Mouse (Mus musculus) mouse embryonic stem cell (cell line): ENCODE data around the gene Herc3.
"Not testable (repeated sequence)": the region's sequence is repeated elsewhere in the genome, so short reads cannot be mapped to it uniquely, and the experiment has no call there.

Experiments used
- in situ Hi-C, 2 experiments: fragments of 300-500 bp; cut with MboI; formaldehyde crosslinking; loops; 1 replicate in 1 of 2; 3 replicates in 1 of 2; pipeline ENCODE4 v1.14.3; 2019 to 2020; ENCODE audit warnings: low sequenced_read_pairs in 2 of 2, low pct_unique_long_range_greater_than_20kb in 1 of 2, mixed read lengths in 1 of 2; ENCODE audit not compliant: unreplicated experiment in 1 of 2

Herc3 gene

DNA sequence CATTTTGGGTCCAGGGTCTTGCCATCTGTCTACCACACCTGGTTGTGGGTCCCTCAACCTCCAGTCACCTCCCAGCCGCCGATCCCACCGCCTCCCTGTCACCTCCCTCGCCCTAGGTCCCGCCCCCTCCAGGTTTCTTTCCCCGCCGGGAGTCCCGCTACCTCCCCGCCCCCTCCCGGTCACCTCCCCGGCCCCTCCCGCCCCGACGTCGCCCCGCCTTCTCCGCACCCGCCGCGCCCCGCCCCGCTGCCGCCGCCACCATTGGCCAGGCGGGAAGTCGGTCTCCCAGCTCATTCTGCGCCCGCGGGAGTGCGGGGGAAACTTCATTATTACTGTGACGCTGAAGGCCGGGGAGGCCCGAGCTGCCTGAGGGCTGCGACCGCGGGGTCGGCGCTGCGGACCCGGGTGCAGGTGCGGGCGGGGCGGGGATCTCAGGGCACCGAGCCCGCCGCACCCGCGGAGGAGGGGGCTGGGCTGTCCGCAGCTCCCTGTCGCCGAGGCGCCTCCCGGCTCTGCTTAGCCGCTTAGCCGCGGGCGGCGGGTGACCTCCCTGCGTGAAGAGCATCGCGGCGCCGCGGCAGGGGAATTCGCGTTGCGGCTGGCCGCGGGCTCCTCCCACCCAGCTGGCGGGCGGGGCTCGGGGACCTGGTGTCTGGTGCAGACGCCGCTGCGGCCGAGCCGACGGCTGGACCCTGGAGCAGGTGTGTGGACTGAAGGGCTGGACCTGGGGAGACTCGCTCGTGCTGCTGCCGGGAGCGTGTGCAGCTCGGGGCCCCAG lies at the start of gene Herc3:
Gene Herc3 (plus strand): TSS at position 234 of the 778 bp plus-strand sequence.
- in situ Hi-C loops = no loop called here

DNA sequence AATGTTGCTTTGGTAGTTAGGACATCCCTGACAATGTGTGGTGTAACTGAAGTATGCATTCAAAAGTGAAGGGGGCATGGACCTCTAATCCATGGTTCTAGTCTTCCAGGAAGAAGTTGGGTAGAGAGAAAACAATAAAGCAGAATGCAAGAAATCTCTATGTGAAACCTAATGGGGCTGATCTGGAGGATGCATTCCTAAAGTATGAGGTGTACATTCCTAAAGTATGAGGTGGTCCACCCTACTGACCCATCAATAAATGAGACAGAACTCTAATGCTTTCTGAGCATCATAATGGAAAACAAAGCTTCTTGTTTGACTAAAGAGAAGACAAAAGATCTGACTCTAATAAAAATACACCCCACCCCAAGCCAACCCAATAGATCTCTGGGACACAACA lies 29.9 kb upstream of the Herc3 start:
- in situ Hi-C loops = no loop called here

DNA sequence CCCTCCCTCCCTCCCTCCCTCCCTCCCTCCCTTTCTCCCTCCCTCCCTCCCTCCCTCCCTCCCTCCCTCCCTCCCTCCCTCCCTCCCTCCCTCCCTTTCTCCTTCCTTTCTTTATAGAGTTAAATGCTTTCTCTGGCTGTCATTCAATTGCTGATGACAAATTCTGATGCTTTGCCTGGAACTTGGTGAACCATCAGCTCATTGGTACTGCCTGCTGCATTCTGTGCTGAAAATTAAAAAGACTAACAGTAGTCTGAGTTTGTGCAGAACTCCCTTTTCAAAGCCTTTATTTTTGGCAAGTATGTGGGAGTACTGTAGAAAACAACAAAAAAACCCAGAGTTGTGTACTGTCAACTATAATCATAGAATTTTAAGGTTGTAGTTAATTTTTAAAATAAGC lies 16.9 kb upstream of the Herc3 start:
- in situ Hi-C loops = no loop called here

DNA sequence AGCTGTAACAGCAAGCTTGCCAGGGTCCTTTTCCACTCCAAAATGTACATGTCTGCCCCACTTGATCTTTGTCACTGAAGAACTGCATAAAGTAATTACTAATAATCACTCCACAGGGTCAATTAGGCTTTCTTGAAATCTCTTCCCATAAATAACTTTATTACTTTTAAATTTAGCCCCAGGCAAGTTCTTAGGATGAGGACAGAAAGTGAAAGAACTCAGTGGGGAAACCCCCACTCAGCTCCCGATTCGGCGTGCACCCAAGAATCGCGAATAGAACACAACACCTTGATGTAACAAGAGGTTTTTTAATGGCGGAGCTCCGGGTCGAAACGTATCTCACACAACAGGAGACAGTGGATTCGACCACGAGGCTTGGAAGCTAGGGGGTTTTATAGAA lies 14.2 kb upstream of the Herc3 start:
- in situ Hi-C loops = not testable (repeated sequence)

DNA sequence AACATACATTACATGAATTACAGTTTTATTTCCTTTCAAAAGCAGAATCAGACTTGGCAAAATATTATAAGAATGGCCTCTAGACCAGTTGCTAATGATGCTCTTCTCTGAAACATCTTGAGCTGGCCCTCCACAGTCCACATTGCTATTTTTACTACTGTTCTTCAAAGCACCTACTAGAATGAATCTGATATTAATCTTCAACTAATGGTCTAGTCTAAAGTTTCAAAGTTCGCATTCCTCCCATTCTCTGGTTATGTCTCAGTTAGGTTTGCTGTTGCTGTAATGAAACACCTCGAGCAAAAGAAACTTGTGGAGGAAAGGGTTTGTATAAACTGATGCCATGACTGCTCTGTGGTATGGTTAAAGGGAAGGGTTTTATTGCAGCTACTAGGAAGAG lies 5.6 kb upstream of the Herc3 start:
- in situ Hi-C loops = no loop called here

DNA sequence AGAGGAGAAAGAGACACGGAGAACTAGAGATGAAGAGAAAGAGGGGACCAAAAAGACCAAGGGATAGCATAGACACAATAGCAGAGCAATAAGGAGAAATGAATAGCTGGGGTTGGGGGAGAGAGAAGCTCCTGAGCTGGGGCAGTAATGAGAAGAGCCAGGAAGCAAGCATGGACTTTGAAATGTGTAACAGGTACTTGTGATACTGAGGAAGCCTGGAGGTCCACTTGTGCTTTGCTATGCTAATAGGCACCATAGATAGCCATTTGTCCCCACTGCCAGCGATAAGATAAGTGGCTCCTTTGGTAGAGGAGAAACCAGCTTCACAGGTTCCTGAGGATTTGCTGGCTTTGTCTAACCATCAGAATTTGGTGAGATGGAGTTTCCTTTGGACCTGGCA lies 5.2 kb upstream of the Herc3 start:
- in situ Hi-C loops = no loop called here

DNA sequence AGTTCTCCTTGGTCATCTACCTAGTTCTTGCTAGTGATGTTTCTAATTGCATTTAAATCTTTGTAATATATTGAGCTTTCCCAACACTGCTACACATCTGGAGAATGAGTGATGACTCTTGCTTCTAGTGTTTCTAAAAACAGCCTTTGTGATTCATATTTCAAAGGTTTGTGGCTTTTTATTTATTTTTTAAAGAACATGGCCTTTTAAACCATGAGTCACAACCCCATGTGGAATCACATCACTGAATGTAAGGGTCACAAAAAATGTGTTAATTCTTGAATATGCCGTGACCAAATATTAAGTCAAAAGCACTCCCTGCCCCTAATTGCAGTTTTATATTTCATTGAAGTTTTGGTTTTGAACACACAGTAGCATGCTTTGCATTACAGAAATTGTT lies 2.7 kb upstream of the Herc3 start:
- in situ Hi-C loops = no loop called here

DNA sequence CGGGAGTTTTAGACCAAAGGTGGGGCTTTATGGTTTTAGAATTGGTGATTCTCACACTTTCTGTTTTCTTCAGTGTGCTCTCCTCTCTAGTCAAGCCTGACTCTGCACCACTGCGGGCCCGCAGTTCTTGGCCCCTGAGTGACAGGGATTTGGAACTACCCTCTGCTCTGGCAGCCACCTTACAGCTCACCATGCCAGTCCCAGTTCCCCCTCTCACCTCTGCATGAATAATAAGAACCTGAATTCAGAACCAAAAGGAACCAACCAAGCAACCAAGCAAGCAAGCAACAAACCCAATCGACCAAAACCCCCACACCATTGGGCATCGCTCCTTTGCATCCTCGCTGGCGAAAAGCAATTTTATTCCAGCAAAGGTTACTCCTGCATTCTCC lies 429 bp upstream of the Herc3 start:
- in situ Hi-C loops = no loop called here

DNA sequence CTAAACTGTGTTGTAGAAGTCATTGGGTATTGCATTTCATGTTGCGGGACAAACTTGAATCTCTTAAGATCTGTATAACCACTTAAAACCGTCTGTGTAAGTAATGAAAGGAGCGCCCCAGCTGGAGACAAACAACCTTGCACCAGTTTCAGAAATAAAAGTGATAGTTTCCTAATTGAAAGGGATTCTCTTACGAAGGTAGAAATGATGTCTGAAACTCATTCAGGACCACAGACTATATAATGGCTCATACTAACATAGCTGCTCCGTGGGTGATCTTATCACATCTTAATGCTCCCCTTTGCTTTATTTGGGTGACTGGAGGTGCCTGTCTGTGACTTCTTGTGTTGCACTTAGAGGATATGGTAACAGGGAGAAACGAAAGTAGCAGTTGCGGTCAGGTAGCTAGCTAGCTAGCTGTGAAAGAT lies 1.3 kb downstream of the Herc3 start:
- in situ Hi-C loops = no loop called here

DNA sequence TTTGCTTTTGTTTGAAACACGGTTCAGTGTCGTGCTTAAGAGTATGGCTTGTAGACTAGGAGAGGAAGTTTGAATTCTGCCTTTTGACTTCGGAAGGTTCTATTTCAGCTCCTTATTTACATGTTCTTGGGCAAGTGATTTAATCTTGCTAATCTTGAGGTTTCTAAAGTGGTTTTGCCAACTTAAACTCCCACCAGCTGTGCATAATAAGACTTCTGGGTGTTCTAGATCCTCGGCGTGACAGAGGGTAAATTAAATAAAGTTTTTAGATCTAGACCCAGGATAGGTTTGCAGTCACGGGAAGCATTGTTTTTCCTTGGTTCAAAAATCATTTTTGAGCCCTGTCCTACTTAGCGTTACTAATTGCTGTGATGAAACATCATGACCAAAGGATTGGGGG lies 3.2 kb downstream of the Herc3 start:
- in situ Hi-C loops = no loop called here

DNA sequence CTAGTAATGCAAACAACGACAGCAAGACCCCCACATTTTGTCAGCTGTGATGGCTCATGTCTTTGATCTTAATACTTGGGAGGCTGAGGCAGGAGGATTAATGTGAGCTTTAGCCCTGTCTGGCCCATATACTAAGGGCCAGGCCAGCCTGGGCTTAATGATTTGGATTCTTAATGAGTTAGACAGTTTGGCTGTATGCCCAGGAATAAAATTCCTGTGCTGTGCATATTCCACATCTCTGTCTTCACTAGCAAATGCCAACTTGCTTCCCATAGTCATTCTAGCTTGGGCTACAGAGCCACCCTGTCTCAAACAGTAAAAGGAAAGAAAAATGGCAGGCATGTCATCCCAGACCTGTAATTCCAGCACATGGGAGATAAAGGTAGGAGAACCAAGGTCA lies 4.3 kb downstream of the Herc3 start:
- in situ Hi-C loops = no loop called here

DNA sequence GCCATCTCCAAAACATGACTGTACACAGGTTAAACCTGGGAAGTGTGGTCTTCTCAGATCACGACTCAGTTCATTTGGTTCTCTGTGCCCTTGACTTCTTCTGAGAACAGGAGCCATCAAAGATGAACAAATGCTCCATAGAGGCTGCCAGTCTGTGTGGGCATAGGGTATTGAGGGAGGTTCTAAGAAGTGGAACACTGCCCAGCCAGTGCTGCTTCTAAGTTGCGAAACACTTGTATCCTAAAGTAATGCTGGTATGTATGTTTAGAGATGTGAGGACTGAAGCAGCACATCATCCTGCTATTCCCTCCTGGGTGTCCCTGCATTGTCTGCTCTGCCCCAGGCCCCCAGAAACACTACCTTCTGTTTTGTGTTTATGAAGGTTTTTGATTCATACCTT lies 5.2 kb downstream of the Herc3 start:
- in situ Hi-C loops = no loop called here

DNA sequence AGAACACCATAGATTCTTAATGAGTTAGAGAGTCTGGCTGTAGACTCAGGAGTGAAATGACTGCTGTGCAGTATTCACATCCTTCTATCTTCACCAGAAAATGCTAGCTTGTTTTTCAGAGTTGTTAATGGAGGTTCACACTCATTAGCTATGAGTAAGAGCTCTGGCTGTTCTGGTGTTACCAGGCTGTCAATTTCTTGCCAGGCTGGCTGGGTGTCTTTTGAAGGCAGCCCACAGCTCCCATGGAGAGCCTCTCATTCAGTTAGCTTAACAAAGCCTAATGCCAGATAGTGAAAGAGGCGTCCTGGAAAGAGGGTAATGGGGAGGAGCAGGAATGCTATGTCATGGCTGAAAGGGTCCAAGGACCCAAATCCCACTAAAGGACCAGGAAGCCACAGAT lies 6.7 kb downstream of the Herc3 start:
- in situ Hi-C loops = no loop called here

DNA sequence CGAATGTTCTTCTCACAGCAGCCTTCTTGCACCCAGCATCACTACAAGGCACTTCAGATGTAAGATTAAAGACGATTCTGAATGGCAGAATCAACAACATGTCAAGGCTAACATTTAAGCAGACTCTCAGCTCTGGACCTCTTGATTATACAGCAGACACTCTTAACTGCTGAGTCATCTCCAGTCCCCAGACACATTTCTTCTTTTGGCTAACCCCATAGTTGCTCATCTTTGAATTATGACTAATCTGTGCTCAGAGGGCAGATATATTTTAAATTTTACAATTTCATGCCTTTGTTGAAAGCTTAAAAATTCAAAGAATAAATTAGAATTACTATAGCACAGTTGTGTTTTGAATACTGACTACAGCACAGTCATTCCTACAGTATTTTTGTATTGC lies 9.9 kb downstream of the Herc3 start:
- in situ Hi-C loops = no loop called here

DNA sequence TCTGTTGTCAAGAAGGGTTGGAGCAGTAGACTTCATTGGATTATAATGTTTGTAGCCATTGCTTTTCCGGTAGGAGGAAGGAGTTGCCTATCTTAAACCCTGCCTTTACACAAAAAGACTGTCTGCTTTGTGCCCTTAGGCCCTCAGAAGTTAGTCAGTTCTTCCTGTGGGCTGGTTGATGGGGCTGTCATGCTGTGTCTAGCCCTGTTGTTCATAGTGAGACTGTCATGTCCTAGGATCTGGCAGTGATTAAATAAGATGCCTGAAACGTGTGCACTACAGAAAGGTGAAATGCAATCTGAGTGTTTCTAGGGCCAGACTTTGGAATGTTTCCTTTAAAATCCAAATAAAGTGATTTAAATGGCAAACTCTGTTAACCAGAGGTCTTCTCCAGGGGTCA lies 10.9 kb downstream of the Herc3 start:
- in situ Hi-C loops = no loop called here

DNA sequence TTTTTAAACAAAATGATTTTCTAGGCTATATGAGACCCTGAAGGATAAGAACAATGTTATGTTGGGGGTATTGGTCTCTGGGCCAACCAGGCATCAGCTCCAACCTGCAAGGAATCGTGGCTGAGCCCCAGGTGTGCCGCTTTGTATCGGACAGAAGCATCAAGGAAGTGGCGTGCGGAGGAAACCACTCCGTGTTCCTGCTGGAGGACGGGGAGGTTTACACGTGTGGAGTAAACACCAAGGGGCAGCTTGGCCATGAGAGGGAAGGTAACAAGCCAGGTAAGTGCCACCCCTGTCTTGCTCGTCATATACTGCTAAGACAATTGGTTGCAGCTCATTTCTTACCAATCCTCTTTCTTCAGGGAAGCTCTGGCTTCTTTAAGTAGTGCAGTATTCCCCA lies 12.3 kb downstream of the Herc3 start:
- in situ Hi-C loops = no loop called here

DNA sequence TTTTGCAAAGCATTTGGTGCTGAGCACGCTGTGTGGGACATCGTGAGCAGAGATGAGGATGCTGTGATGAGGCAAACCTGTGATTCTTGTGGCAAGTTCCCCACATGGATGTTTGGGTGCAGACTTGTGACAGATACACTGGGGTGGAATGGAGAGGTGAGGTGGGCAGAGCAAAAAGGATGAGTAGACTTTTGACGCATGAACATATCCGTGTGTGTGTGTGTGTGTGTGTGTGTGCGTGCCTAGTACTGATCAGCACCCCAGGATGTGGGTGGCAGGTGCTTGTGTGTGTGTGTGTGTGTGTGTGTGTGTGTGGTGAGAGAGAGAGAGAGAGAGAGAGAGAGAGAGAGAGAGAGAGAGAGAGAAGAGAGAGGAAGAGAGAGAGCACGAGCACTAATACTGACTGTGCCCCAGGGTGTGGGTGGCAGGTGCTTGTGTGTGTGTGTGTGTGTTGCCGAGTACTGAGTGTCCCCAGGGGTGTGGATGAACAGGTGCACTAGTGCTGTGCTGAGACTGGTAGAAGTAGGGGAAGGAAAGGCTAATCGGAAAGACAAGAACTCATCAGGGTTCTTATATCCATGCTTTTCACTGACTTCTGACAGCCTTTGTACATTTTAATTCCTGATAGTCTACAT lies 13.0 kb downstream of the Herc3 start:
- in situ Hi-C loops = no loop called here

DNA sequence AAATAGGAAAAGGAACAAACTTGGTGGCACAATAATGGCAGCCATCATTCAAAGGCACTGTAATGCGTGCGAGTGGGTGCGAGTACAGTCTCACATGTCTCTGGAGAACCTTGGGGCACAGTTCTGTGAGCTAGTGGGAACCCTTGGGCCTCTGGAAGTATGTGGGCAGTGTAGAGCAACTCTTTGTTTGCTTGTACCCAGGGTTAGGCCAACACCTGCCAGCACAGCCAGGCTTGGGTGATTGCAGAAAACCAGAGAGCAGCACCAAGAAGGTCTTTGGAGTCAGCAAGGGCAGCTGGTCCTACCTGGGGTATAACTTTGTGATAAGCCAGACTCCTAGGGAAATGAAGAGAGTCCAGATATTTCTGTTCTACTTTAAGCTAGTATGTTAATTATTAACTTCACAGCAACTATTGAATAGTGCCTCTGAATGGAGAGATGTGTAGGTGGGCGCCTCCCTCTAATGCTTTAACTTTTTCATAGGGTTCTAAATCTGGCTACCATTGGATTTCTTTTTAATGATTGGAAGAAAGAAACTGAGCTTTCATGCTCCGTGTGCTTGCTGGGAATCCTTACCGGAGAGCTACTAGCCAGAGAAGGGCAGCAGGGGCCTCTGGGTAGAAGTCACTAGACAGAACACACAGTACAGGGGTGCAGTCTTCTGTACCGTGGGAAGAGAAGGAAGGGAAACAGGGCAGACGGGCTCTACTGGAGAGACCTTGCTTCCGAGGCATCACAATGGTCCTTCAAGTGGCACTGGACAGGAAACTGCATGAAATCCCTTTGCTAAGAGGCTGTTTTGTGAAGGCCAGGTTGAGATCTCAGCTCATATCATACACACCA lies 15.8 kb downstream of the Herc3 start:
- in situ Hi-C loops = no loop called here

DNA sequence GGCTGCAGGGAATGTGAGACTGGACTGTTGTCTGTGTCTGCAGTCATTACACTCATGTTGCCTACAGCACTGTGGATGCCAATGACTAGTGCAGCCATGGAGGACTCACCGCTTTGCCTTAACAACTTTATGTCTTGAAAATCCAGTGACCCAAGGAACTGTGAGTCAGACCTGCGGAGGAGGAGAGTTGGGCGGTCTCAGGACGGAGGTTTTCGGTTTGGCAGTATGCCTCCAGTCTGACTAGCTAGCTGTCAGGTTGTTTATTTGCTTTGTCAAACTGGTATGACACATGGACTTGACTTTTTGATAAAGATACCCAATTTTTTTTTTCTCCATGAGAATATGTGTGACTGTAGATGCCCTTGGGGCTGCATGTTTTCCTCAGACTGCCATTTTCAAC lies 16.6 kb downstream of the Herc3 start:
- in situ Hi-C loops = no loop called here

DNA sequence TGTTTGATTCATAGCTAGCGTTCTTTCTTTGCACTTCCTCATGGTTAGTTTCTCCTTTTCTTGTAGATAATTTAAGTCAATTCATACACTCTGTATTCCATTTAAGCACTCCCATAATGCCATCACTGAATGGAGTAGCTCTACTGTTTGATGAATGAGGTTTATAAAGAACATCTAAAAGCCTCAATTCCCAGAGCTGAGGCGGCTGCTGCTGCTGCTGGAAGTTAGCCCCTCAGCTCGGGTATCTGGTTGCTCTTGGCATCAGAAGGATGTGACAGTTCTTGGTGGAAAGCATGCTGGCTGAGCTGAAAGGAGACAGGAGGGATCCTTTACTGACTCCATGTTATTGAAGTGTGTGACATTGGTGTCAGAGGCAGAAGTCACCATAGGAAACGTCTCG lies 18.1 kb downstream of the Herc3 start:
- in situ Hi-C loops = no loop called here
